Mouse (Mus musculus) ES-Bruce4 (cell line): Measurements from ENCODE around the gene Kcnd1.

Source experiments
- CTCF ChIP-seq: IDR thresholded peaks from one replicate; pipeline ENCODE4 v1.8.1; 2011; ENCODE audit warnings: low read depth, low read length
- POLR2A ChIP-seq: IDR thresholded peaks from one replicate; pipeline ENCODE4 v1.8.1; 2011; ENCODE audit warnings: low read length; ENCODE audit not compliant: insufficient read depth

DNA sequence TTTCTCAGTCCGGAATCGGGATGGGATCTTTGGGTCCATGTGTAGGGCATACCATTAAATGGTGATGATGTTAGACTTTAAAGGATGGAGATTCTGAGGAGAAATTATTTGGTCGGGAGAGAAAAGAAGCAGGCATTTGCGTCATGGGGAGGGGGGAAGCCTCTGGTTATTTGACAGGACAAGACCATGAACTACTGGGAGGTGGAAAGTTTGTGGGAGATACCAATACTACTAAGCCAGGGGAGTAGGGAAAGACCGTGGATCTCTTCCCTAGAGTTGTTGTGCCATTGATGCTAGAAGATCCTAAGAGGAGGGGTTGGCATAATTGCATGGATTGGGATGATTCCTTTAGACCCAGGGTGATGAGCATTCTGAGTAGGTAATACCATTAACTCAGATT is 31.8 kb upstream of the Kcnd1 start:
- TF ChIP-seq POLR2A, result no peak
- no peak for TF ChIP-seq CTCF
